Mouse (Mus musculus) liver, adult 2 months (tissue): ENCODE results near the gene 4930404N11Rik.

ENCODE experiments used
- CTCF ChIP-seq: fragments of 200-500 bp; IDR thresholded peaks from 2 replicates; pipeline ENCODE4 v1.5.1; 2011; ENCODE audit warnings: low read depth, low read length, control low read depth
- POLR2A ChIP-seq: fragments of 200-500 bp; IDR thresholded peaks from 2 replicates; pipeline ENCODE4 v1.6.1; 2011; ENCODE audit warnings: low read length, control low read depth; ENCODE audit not compliant: insufficient read depth; ENCODE audit errors: extremely low read depth

GRCm38 (mm10) chr10:81364666-81365065 lies 950 bp downstream of the 4930404N11Rik start:
- TF ChIP-seq CTCF (no peak), POLR2A (no peak)
